Mouse (Mus musculus): ENCODE results near the gene P3h1. TPM values are rescaled to one million over a fixed set of nuclear protein-coding genes. Genes with fewer than 3 reads are reported as not detected.

P3h1 gene
- polyA plus RNA-seq, 1 experiment, result 42.4 TPM

DNA sequence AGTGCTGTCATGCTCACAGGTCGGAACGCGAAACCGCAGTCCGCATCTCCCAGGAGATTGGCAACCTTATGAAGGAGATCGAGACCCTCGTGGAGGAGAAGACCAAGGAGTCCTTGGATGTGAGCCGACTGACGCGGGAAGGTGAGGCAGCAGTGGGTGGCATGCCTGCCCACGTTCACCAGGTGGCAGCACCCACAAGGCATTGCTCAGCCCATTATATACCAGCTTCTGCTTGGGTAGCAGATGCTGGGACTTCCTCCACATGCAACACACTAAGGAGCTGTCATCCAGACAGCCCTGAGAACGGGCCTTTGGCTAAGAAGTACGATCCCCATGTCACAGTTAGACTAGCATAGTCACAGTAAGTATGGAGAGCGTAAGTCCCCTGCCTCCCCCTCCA is 8.9 kb downstream of the P3h1 start:
- H3K79me2 ChIP-seq (ENCODE audit: control insufficient read depth, insufficient read depth), result no peaks in the 10 kb centered on the region
- no peak overlapping the region for H3ac ChIP-seq (ENCODE audit: control insufficient read depth, insufficient read length)
- no peak overlapping the region for H3K4me3 ChIP-seq
- no peaks in the 10 kb centered on the region for H3K27me3 ChIP-seq (ENCODE audit: control insufficient read depth, insufficient read depth, insufficient read length)
- H3K4me2 ChIP-seq (ENCODE audit: low read depth), result no peak overlapping the region
- H3K36me3 ChIP-seq (ENCODE audit: control insufficient read depth, insufficient read depth), result peaks cover 6% of the 10 kb centered on the region
- TF ChIP-seq CEBPB (IDR thresholded peaks at IDR 0.05; ENCODE audit: insufficient read depth, poor library complexity, severe bottlenecking) (no peak), MYOD1 (IDR thresholded peaks at IDR 0.05; ENCODE audit: control insufficient read depth in 1 of 3, insufficient read length in 2 of 3, low read depth in 2 of 3) (no peak), USF1 (IDR thresholded peaks at IDR 0.05; ENCODE audit: low read depth) (no peak), E2F4 (IDR thresholded peaks at IDR 0.05; ENCODE audit: insufficient read depth) (no peak), MYOG (IDR thresholded peaks at IDR 0.05; ENCODE audit: control insufficient read depth in 1 of 3, insufficient read depth in 1 of 3, insufficient read length in 2 of 3, low read depth in 2 of 3) (no peak), TCF12 (IDR thresholded peaks at IDR 0.05; ENCODE audit: insufficient read depth, poor library complexity, severe bottlenecking) (no peak), POLR2AphosphoS2 (IDR thresholded peaks at IDR 0.05; ENCODE audit: insufficient read length, low read depth) (no peak), MAX (IDR thresholded peaks at IDR 0.05; ENCODE audit: low read depth) (no peak), POLR2A (IDR thresholded peaks at IDR 0.05; ENCODE audit: insufficient read length, low read depth) (no peak), SRF (IDR thresholded peaks at IDR 0.05; ENCODE audit: control insufficient read depth, insufficient read length, low read depth) (no peak), REST (IDR thresholded peaks at IDR 0.05; ENCODE audit: insufficient read depth, insufficient read length) (no peak), TCF3 (IDR thresholded peaks at IDR 0.05; ENCODE audit: insufficient read length, low read depth) (no peak)

DNA sequence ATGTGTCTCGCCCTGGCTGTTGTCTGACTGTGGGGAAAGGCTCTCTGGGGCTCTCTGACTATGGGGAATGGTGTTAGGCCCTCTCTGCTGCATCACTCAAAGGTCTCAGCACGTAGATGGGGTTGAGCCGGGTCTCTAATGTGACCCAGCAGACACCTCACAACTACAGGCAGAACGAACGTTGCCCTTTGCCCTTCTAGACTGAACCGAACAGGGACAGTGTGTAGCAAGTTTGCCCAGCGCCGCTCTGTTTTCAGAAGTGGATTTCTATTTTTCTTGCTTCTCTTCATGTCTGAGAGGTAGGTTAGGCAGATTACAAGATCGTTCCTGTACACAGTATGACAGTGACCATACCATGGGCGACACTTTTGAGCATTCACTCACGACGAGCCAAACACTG is 9.9 kb downstream of the P3h1 start:
- Histone ChIP-seq H3ac (ENCODE audit: control insufficient read depth, insufficient read length) (no peak overlapping the region), H3K27me3 (ENCODE audit: control insufficient read depth, insufficient read depth, insufficient read length) (no peaks in the 10 kb centered on the region), H3K4me3 (no peak overlapping the region), H3K4me2 (ENCODE audit: low read depth) (no peak overlapping the region), H3K79me2 (ENCODE audit: control insufficient read depth, insufficient read depth) (no peaks in the 10 kb centered on the region), H3K36me3 (ENCODE audit: control insufficient read depth, insufficient read depth) (peaks cover 6% of the 10 kb centered on the region)
- TF ChIP-seq POLR2A (IDR thresholded peaks at IDR 0.05; ENCODE audit: insufficient read length, low read depth), result no peak
- TF ChIP-seq TCF3 (IDR thresholded peaks at IDR 0.05; ENCODE audit: insufficient read length, low read depth), result no peak
- no peak for TF ChIP-seq E2F4 (IDR thresholded peaks at IDR 0.05; ENCODE audit: insufficient read depth)
- no peak for TF ChIP-seq POLR2AphosphoS2 (IDR thresholded peaks at IDR 0.05; ENCODE audit: insufficient read length, low read depth)
- no peak for TF ChIP-seq CEBPB (IDR thresholded peaks at IDR 0.05; ENCODE audit: insufficient read depth, poor library complexity, severe bottlenecking)
- no peak for TF ChIP-seq SRF (IDR thresholded peaks at IDR 0.05; ENCODE audit: control insufficient read depth, insufficient read length, low read depth)
- no peak for TF ChIP-seq REST (IDR thresholded peaks at IDR 0.05; ENCODE audit: insufficient read depth, insufficient read length)
- no peak for TF ChIP-seq MYOG (IDR thresholded peaks at IDR 0.05; ENCODE audit: control insufficient read depth in 1 of 3, insufficient read depth in 1 of 3, insufficient read length in 2 of 3, low read depth in 2 of 3)
- no peak for TF ChIP-seq MAX (IDR thresholded peaks at IDR 0.05; ENCODE audit: low read depth)
- no peak for TF ChIP-seq TCF12 (IDR thresholded peaks at IDR 0.05; ENCODE audit: insufficient read depth, poor library complexity, severe bottlenecking)
- no peak for TF ChIP-seq MYOD1 (IDR thresholded peaks at IDR 0.05; ENCODE audit: control insufficient read depth in 1 of 3, insufficient read length in 2 of 3, low read depth in 2 of 3)
- no peak for TF ChIP-seq USF1 (IDR thresholded peaks at IDR 0.05; ENCODE audit: low read depth)

DNA sequence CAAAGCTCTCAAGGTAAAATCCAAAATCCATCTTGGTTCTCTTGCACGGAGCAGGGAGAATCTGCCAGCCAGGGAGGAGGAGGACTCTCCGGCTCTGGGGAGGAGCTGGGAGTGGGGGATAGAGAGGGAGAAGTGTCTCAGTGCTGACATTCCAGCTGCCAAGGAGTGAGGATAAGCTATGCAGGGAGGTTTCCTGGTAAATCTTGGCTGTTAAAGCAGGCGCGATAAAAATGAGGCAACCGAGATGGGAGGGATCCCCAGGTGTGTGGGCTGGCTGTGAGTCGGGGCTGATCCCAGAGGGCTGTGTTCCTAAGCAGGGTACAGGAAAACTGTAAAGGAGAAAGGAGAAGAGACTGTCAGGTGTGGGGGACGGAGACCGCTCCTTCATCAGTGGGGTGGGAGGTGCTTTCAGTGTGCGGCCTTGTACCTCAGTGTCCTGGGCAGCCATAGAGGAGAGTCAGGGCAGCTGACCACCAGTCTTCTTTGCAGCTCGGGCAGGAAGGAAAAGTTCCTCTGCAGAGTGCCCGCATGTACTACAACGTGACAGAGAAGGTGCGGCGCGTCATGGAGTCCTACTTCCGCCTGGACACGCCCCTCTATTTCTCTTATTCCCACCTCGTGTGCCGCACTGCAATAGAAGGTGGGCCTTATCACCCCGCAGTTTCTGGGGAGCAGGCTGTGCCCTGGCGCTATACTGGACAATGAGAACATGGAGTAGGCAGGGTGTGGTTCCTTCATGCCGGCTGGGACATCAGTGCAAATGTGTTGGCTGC is 11.9 kb downstream of the P3h1 start:
- no peaks in the 10 kb centered on the region for H3K79me2 ChIP-seq (ENCODE audit: control insufficient read depth, insufficient read depth)
- no peaks in the 10 kb centered on the region for H3K27me3 ChIP-seq (ENCODE audit: control insufficient read depth, insufficient read depth, insufficient read length)
- no peak overlapping the region for H3ac ChIP-seq (ENCODE audit: control insufficient read depth, insufficient read length)
- H3K36me3 ChIP-seq (ENCODE audit: control insufficient read depth, insufficient read depth), result peaks cover 6% of the 10 kb centered on the region
- no peak for TF ChIP-seq CEBPB (IDR thresholded peaks at IDR 0.05; ENCODE audit: insufficient read depth, poor library complexity, severe bottlenecking)
- TF ChIP-seq TCF3 (IDR thresholded peaks at IDR 0.05; ENCODE audit: insufficient read length, low read depth), result no peak
- TF ChIP-seq SRF (IDR thresholded peaks at IDR 0.05; ENCODE audit: control insufficient read depth, insufficient read length, low read depth), result no peak
- TF ChIP-seq MAX (IDR thresholded peaks at IDR 0.05; ENCODE audit: low read depth), result no peak
- TF ChIP-seq POLR2AphosphoS2 (IDR thresholded peaks at IDR 0.05; ENCODE audit: insufficient read length, low read depth), result no peak
- TF ChIP-seq MYOD1 (IDR thresholded peaks at IDR 0.05; ENCODE audit: control insufficient read depth in 1 of 3, insufficient read length in 2 of 3, low read depth in 2 of 3), result no peak
- TF ChIP-seq USF1 (IDR thresholded peaks at IDR 0.05; ENCODE audit: low read depth), result no peak
- TF ChIP-seq REST (IDR thresholded peaks at IDR 0.05; ENCODE audit: insufficient read depth, insufficient read length), result no peak
- TF ChIP-seq MYOG (IDR thresholded peaks at IDR 0.05; ENCODE audit: control insufficient read depth in 1 of 3, insufficient read depth in 1 of 3, insufficient read length in 2 of 3, low read depth in 2 of 3), result no peak
- no peak for TF ChIP-seq E2F4 (IDR thresholded peaks at IDR 0.05; ENCODE audit: insufficient read depth)
- TF ChIP-seq POLR2A (IDR thresholded peaks at IDR 0.05; ENCODE audit: insufficient read length, low read depth), result no peak
- no peak for TF ChIP-seq TCF12 (IDR thresholded peaks at IDR 0.05; ENCODE audit: insufficient read depth, poor library complexity, severe bottlenecking)
- H3K4me2 ChIP-seq (ENCODE audit: low read depth), result no peak overlapping the region
- no peak overlapping the region for H3K4me3 ChIP-seq

DNA sequence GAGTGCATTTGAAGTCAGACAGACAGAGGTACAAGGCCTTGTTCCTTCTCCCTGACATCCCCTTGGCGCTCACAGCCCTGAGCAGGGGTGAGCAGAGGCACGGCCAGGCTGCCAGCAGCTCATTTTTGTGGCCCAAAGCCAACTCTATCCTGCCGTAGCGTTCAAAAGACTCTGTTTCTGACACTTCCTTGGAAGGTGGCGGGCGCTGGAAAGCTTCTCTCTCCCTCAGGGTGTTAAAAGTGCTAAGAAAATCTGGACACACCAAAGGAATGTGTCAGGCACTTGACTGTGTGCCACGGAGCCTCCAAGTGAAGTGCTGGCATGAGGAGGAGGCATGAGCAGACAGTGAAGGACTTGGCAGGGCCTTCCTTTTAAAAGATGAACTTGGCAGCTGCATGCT is 12.8 kb downstream of the P3h1 start:
- TF ChIP-seq POLR2A (IDR thresholded peaks at IDR 0.05; ENCODE audit: insufficient read length, low read depth) (no peak), MAX (IDR thresholded peaks at IDR 0.05; ENCODE audit: low read depth) (no peak), CEBPB (IDR thresholded peaks at IDR 0.05; ENCODE audit: insufficient read depth, poor library complexity, severe bottlenecking) (no peak), REST (IDR thresholded peaks at IDR 0.05; ENCODE audit: insufficient read depth, insufficient read length) (no peak), TCF12 (IDR thresholded peaks at IDR 0.05; ENCODE audit: insufficient read depth, poor library complexity, severe bottlenecking) (no peak), TCF3 (IDR thresholded peaks at IDR 0.05; ENCODE audit: insufficient read length, low read depth) (no peak), MYOG (IDR thresholded peaks at IDR 0.05; ENCODE audit: control insufficient read depth in 1 of 3, insufficient read depth in 1 of 3, insufficient read length in 2 of 3, low read depth in 2 of 3) (no peak), POLR2AphosphoS2 (IDR thresholded peaks at IDR 0.05; ENCODE audit: insufficient read length, low read depth) (no peak), E2F4 (IDR thresholded peaks at IDR 0.05; ENCODE audit: insufficient read depth) (no peak), USF1 (IDR thresholded peaks at IDR 0.05; ENCODE audit: low read depth) (no peak), MYOD1 (IDR thresholded peaks at IDR 0.05; ENCODE audit: control insufficient read depth in 1 of 3, insufficient read length in 2 of 3, low read depth in 2 of 3) (no peak)
- Histone ChIP-seq H3K36me3 (ENCODE audit: control insufficient read depth, insufficient read depth) (peaks cover 4% of the 10 kb centered on the region), H3K79me2 (ENCODE audit: control insufficient read depth, insufficient read depth) (no peaks in the 10 kb centered on the region), H3K27me3 (ENCODE audit: control insufficient read depth, insufficient read depth, insufficient read length) (no peaks in the 10 kb centered on the region), H3K4me3 (no peak overlapping the region), H3K4me2 (ENCODE audit: low read depth) (no peak overlapping the region), H3ac (ENCODE audit: control insufficient read depth, insufficient read length) (no peak overlapping the region)

Data from myocyte (in vitro differentiated cells).